Mouse (Mus musculus) forebrain, embryonic 11.5 days (tissue): ENCODE data around the gene Ifitm7. TPM values are rescaled to one million over a fixed set of nuclear protein-coding genes. Genes with fewer than 3 reads are reported as not detected.

Experiments used
- polyA plus RNA-seq: library from polyadenylated mRNA; unstranded; fragments of >200 nt; fragmentation: Nextera tagmentation; extraction: Ambion mirVana; gene quantifications from 2 replicates; pipeline ENCODE4 v1.2.1, GENCODE M21; 2014

Gene Ifitm7
- polyA plus RNA-seq, 1 experiment from 2014 or later: 1.1 TPM

Other genes with a start within 250 kb of the Ifitm7 start
- gene Rrn3, start 206.2 kb downstream of the Ifitm7 start, polyA plus RNA-seq: 102 and 107 TPM in 2 replicates
- 151 and 159 TPM in 2 replicates for gene Ntan1, start 168.0 kb downstream of the Ifitm7 start, polyA plus RNA-seq
- 73.9 and 74.1 TPM in 2 replicates for gene Pdxdc1, start 83.8 kb downstream of the Ifitm7 start, polyA plus RNA-seq
- gene Mpv17l, start 83.7 kb downstream of the Ifitm7 start, polyA plus RNA-seq: 2.7 and 3.2 TPM in 2 replicates
- 28.6 and 30.3 TPM in 2 replicates for gene 2900011O08Rik, start 284 bp downstream of the Ifitm7 start, polyA plus RNA-seq
- gene Nde1, start 176.4 kb upstream of the Ifitm7 start, polyA plus RNA-seq: 199 and 201 TPM in 2 replicates
- gene Marf1, start 176.5 kb upstream of the Ifitm7 start, polyA plus RNA-seq: 16.0 and 18.6 TPM in 2 replicates